Comparison of ENCODE assay signal across 21 mouse cellular contexts in genomic region chr8:127368347-127368746, GRCm38 (mm10).
"Had no signal": no experiment of that assay in that cellular context is flagged by ENCODE, and none has a peak within 500 bp of the region (broad histone marks: within the 10 kb centered on the region; RNA-seq: fewer than 3 reads in every experiment).

No protein-coding gene starts in this region.

- ATAC-seq: lung, postnatal 0 days; midbrain, embryonic 15.5 days had no signal

- H3K27me3 ChIP-seq: kidney, embryonic 15.5 days; limb, embryonic 13.5 days; liver, embryonic 13.5 days; midbrain, embryonic 12.5 days; midbrain, embryonic 15.5 days; neural tube, embryonic 12.5 days; neural tube, embryonic 15.5 days; stomach, embryonic 15.5 days had no signal

- H3K4me1 ChIP-seq: kidney, embryonic 15.5 days; limb, embryonic 10.5 days; limb, embryonic 13.5 days; liver, embryonic 13.5 days; midbrain, embryonic 12.5 days; midbrain, embryonic 15.5 days; neural tube, embryonic 12.5 days; stomach, embryonic 15.5 days had no signal

- H3K9ac ChIP-seq: kidney, embryonic 15.5 days; limb, embryonic 13.5 days; liver, embryonic 13.5 days; lung, embryonic 14.5 days; midbrain, embryonic 12.5 days; midbrain, embryonic 15.5 days; neural tube, embryonic 12.5 days; neural tube, embryonic 15.5 days; stomach, embryonic 15.5 days had no signal

- DNase-seq: kidney, postnatal 10 days; kidney, postnatal 36 days; liver; liver, embryonic 13.5 days; lung, embryonic 14.5 days; right cerebral cortex, adult 18-20 months; right cerebral cortex, postnatal 14 days; right cerebral cortex, postnatal 4 days; thymus, adult 2 months; thymus, postnatal 14 days; thymus, postnatal 4 days had no signal

- H3K4me3 ChIP-seq: kidney, embryonic 15.5 days; limb, embryonic 10.5 days; limb, embryonic 13.5 days; liver, embryonic 13.5 days; midbrain, embryonic 12.5 days; midbrain, embryonic 15.5 days; neural tube, embryonic 12.5 days; neural tube, embryonic 15.5 days; stomach, embryonic 15.5 days had no signal

- H3K4me2 ChIP-seq: kidney, embryonic 15.5 days; limb, embryonic 13.5 days; liver, embryonic 13.5 days; lung, embryonic 14.5 days; midbrain, embryonic 12.5 days; midbrain, embryonic 15.5 days; neural tube, embryonic 12.5 days; neural tube, embryonic 15.5 days; stomach, embryonic 15.5 days had no signal

- H3K9me3 ChIP-seq: kidney, embryonic 15.5 days; limb, embryonic 10.5 days; limb, embryonic 13.5 days; liver, embryonic 13.5 days; midbrain, embryonic 12.5 days; midbrain, embryonic 15.5 days; neural tube, embryonic 12.5 days; neural tube, embryonic 15.5 days; stomach, embryonic 15.5 days had no signal

- H3K27ac ChIP-seq: kidney, embryonic 15.5 days; limb, embryonic 10.5 days; limb, embryonic 13.5 days; liver, embryonic 13.5 days; macrophage; midbrain, embryonic 12.5 days; midbrain, embryonic 15.5 days; neural tube, embryonic 12.5 days; neural tube, embryonic 15.5 days; stomach, embryonic 15.5 days had no signal

- H3K36me3 ChIP-seq: liver, embryonic 13.5 days; midbrain, embryonic 15.5 days; stomach, embryonic 15.5 days had no signal
